Mouse (Mus musculus) activated CD4-positive, CD25-positive, alpha-beta regulatory T cell, adult 4 months (primary cell): ENCODE data around the gene Prtn3. TPM values are rescaled to one million over a fixed set of nuclear protein-coding genes. Genes with fewer than 3 reads are reported as not detected.

Experiments used
- ATAC-seq: one replicate; pipeline ENCODE4 v1.8.0; 2017
- polyA plus RNA-seq, 2 experiments: library from polyadenylated mRNA; unstranded; fragments of 100-300 nt; shearing (Covaris generic); gene quantifications; one replicate each; pipeline ENCODE4 v1.2.1; 2017

Gene Prtn3
- polyA plus RNA-seq = not detected

DNA sequence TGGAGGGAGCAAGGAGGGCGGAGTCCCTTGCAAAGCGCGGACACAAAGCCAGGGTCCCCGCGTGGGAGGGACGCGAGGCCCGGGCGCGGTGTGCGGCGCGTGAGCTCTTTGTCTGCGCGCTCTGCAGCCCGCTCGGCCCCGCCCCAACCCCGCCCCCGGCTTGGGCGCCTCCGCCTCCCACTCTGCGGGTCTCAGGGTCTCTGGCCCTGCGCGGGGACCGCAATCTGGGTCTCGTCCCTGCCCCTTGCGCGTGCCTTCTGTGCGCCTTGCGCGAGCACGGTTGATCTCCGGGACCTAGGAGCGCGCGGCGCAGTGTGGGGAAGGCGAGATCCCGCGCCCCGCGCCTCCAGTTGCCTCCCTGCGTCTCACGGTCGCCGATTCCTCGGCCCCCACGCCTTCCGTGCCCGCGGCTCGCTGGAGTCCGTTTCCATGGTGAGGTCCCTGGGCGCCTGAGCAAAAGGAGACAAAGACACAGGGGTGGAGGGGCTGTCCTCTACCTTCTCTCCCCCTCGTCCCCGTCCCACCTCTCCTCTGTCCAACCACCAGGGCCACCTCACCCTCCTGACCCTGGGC is at the start of gene Prtn3, which contains the start of gene Plppr3:
Prtn3 (plus strand) TSS at position 187 of the 573 bp plus-strand sequence.
Plppr3 (minus strand) TSS at position 345 of the 573 bp plus-strand sequence.
- ATAC-seq = no peak

DNA sequence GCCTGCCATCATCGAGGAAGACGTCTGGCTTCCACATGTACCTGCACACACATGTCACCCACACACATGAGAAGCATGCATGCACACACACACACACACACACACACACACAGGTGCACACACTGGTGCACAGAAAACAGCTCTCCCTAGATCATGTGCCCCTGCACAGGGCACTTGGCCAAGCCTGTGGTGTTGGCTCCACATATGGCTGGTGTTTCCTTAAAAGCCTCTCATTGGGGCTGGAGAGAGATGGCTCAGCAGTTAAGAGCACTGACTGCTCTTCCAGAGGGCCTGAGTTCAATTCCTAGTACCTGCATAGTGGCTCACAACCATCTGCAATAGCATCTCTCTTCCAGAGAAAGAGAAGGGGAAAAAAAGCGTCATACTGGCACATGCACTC is 42.7 kb upstream of the Prtn3 start:
- no peak for ATAC-seq

DNA sequence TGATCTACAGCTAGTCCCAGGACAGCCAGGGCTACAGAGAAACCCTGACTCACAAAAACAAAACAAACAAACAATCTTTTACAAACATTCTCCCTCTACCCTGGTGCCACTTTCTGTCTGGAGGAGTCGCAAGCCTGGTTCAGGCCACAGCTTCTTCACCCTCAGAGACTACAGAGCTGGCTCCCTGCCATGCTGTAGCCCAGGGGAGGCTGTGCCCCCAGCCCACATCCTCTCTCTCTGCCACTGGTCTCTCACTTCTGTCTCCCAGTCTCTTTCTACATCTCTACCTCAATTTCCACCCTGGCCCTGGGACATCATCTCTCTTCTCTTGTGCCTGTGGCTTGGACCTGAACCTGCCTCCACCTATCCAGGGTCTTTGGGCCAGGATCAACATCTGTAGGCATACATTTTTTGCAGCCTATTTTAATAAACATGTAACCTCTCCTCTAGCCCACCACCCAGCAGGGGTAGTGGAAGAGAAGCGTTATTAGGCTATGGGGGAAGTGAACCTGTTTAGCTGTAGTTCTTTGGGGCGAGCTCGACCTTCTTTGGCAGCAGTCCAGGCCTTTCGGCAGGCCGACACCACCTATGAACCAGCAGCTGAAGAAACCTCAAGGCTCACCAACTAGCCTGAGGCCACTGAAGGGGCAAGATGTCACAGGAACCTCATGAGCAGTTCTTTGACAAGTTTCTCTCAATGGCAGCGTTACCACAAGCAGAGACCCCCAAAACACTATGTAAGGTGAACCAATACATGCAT is 42.1 kb upstream of the Prtn3 start:
- no peak for ATAC-seq

DNA sequence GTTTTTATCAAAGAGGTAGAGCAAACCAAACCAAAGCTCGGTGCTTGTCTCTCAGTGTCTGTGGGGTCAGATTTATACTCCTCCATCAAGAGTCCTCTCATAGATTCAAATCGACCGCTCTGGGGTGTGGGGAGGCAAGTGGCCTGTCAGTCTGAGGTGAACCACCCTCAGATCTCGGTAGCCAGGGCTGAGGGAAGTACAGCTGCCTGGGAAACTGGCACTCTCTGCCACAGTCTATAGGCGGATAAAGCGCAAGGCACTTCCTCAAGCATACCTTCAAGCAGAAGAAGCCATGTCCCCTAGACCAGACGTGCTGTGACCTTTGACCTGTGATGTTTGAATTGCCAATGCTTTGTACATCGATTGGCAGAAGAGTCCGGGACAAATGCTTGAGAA is 41.5 kb upstream of the Prtn3 start:
- no peak for ATAC-seq

DNA sequence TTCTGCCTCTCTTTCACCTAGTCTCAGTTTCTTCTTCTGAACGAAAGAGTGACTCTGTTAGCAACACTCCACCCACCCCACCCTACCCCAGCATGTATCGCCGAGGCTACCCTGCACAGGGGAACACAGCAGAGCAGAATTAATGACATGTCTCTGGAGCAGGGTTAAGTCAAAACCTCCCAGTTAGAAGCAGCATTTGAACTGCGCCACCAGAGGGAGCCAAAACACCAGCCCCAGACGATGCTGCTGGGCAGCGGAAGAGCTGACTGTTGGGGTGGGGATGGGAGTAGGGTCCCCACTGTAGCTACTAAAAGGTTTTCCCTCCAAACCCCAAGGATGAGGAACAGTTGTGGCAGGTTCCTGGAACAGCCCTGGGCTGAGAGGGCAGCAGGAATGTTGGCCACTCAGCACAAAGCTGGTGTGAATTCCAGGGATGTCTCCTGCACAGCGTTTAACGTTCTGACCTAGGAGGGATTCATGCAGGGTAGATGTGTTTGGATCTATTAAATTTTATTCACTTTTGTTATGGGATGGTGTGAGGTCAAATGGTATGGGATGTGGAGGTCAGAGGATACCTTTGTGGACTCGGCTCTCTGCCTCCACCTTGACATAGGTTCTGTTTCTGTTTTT is 39.4 kb upstream of the Prtn3 start:
- peak; percentile 59 for ATAC-seq

DNA sequence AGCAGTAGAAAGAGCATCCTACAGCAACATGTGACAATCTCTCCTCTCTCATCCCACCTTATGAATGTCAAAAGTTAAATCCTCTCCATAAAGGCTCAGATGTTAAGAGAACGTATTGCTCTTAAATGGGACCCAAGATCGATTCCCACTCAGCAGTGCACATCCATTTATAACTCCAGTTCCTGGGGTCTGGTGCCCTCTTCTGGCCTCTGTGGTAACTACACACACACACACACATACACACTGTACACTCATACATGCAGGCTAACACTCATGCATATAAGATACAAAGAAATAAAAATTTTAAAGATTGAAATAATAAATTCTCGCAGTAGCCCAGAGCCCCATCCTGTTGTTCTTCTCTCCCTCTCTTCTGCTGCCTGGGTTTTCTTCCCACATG is 37.4 kb upstream of the Prtn3 start:
- no peak for ATAC-seq

DNA sequence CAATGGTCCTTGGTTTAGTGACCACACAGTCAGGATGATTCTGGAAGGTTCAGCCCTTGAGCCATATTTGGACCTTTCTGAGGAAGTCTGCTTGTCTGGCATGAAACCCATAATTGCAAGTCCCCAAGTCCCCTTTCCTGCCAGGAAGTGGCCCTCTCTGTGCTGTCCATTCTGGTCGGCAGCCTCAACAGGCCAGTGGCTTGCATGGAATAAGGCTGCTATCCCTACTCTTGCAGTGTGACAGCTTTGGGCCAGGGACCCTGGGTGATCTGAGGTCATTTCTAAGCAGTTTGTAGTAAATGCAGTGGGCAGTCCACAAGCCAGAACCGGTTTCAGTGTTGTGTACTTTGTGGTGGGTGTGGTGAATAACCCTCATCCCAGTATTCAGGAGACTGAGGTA is 36.1 kb upstream of the Prtn3 start:
- ATAC-seq = no peak

DNA sequence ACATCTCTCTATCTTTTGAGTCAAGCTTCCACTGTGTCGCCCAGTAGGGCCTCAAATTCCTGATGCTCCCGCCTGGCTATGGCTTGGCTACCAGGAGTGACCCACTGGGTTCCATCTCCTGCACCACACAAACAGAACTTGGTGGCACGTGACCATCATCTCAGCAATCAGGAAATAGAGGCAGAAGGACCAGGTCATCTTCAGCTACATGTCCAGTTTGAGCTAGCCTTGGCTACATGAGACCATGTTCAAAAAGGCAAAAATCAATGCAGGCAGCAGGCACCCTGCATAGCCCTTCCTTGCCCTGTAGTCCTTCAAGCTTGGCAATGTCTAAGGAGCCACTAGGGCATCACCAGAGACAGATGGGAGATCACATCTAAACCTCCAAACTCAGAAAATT is 34.2 kb upstream of the Prtn3 start:
- no peak for ATAC-seq

DNA sequence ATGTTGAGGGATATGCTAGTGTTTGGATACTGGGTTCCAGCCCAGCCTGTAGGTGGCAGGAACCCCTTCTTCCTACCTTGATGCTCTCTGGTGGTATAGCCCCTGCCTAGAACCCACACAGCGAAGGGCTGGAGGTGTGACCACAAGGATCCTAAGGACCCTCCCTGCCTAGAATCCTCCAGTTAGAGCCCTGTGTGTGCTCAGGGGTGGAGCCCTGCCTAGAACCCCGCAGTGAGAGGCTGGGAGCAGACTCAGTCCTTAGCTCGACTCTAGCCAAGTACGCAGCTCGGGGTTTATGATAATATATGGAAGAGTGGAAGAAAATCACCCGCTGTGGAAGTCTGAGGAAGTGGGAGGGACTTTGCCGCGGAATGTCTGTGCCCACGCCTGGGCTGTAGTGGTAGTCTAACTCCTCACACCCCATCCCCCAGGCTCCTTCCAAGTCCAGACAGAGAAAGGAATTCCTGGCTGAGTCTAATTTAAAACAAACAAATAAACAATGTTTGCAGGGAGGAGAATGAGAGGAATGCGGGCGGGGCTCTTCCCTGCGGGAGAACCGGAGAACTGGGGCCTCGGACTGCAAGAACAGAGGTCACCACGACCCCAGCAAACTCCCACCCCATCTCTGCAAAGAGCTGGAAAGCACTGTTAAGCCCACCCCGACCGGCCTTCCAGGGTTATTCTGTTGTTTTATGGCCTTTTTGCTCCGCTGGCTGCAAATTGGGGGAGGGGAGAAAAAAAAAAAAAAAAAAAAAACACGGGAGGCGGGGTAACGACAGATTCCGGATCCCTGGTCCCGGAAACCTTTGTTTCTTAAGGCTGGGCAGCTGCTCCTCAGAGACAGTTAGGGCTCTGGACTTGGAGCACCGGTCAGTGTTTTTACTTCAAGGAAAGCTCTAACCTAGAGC is 33.4 kb upstream of the Prtn3 start:
- ATAC-seq = no peak

DNA sequence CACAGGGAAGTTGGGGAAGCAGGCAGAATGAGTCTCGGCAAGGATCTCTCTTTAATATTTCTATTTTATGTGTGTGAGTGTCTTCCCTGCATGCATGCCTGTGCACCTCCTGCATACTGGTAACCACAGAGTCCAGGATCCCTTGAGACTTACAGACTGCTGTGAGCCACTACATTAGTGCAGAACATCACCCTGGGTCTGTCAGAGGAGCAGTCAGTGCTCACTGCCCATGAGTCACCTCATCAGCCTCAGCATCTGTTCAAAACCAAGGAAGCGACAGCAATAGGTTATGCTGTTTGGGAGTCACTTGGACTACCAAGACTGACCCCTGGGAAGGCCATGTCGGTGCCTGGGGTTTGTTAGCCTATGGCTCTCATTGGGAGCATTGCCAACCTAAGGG is 32.0 kb upstream of the Prtn3 start:
- ATAC-seq = no peak

DNA sequence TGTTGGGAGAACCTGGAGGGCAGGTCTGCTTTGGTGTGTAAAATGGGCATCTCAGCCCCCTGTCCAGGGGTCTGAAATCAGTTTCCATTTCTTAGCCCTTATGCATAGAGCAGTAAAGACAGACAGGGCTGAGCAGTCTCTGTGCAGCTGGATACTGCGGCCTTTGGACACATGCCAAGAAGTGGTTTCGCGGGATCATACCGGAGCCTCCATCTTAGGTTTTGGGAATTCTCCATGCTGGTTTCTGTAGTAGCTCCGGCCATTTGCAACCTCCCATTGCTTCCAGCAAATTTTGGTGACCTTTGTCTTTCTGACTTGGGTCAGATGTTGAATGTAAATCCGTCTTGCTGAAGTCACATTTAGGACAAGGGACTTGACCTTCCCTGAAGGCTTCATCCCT is 30.8 kb upstream of the Prtn3 start:
- no peak for ATAC-seq

DNA sequence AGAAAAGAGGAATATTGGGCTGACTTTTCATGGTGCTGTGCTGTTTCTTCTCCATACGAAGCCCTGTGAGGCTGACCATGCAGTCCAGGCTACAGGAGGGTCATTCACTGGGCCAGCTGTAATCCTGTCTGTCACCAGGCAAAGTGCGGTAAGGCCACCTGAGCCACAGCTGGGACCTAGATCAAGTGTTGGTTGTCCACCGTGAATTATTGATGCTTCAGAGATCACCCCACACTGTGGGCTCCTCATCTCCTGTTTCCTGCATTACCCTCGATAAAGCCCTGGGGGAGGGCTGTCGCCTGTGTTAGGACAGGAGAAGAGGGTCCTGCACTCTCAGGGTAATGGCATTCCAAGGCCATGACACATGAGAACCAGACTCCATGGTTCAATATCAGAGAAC is 27.7 kb upstream of the Prtn3 start:
- no peak for ATAC-seq

DNA sequence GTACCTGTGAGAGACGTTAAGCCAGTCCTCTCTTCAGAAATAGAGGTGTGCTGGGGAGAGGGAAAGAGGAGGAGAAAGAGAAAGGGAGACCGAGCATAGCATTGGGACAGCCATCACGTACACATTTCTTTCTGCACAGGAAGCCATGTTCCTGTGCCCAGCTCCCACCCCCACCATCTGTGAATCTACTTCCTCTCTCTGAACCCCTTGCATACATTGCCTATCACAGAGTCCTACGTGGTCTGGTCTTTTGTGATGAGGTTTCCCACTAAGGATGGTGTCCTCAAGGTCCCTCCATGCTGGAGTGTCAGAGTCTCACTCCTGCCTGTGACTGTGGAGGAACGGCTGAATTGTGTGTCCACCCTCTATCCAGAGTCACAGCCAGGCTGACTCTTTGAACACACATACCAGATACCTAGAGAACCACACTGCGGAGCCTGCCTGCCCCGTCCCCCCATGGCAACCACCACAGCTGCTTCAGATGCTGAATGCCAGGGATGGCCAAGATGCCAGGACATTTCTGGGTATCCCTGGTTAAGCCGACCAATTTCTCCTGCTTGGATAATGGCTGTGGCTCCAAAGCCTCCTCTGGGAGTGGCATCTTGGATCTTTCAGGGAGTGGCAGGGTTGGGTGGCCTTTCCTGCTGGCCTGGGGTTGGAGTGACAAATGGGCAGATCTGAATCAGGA is 24.2 kb upstream of the Prtn3 start:
- ATAC-seq = no peak

DNA sequence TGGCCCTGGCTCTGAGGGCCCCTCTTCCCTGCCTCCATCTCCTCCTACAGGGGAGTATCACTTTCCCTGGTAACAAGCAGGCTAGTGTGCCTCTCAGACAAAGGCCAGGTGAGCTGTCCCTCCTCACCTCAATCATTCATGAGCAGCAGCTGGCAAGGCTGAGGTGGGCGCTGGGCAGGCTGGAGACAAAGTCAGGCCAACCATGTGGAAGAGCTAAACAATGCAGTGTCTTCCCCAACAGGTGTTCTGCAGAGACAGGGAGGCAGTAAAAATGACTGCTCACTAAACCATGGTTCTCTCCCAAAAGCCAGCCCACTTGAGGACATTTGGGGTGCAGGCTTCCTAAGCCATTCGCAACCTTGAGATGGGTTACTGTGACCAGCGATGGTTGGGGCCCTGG is 22.6 kb upstream of the Prtn3 start:
- no peak for ATAC-seq

DNA sequence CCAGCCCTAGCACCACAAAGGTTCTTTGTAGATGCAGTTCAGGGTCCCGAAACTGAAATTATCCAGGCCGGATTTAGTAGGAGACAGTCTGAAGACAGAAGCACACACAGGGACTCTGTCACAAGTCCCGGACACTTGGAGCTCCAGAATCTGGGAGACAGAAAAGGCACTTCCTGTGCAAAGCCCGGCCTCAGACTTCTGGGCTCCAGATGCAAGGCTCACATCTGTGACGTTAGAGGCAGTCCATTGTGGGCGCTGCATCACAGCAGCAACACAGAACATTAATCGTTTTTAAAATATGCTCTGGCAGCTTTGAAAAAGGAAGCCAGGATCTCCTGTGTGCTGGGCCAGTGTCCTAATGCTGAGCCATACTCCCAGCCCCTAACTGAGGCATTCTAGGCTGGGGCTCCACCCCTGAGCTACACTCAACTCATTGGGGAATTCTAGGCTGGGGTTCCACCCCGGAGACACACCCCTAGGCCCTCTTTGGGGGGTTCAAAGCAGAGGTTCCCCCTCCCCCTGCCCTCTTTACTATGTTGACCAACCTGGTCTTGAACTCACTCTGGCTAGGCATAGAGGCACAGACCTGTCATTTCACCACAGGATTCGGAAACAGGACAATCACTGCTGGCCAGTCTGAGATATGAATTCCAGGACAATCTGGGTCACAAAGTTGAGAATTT is 22.0 kb upstream of the Prtn3 start:
- no peak for ATAC-seq

DNA sequence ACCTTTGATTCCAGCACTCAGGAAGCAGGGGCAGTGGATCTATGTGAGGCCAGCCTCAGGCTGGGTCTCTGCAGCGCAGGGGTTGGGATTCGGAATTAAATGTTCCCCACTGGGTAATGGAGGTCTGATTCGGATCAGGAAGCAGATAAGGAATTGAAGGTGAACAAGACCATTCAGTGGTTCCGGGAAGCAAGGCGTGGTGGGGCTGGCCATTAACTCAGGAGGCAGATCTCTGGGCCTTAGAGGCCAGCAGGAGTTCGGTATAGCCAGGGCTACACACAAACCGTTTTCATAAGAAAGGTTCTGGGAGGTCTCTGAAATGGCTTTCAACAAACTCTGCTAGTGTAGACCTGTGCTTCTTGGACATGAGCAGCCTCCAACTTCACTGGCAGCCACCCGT is 21.4 kb upstream of the Prtn3 start:
- ATAC-seq = no peak

DNA sequence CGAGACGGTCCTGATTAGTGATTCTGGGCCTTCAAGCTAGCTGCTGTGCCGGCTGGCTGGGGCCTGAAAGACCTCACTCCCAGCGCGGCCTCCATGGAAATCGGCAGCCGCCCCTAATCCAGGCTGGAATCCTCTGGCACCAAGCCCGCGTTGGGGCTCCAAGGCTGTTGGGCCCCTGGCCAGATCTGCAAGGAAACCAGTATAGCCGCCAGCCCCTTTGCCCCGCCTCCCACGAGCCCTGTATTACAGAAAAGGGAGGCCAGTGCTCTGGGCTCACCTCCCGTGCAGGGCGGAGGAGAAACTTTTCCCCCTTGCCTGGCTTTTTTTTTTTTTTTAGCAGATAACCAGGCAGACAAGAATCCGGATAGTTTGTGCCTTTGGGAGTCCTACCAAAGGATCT is 20.9 kb upstream of the Prtn3 start:
- ATAC-seq = no peak

DNA sequence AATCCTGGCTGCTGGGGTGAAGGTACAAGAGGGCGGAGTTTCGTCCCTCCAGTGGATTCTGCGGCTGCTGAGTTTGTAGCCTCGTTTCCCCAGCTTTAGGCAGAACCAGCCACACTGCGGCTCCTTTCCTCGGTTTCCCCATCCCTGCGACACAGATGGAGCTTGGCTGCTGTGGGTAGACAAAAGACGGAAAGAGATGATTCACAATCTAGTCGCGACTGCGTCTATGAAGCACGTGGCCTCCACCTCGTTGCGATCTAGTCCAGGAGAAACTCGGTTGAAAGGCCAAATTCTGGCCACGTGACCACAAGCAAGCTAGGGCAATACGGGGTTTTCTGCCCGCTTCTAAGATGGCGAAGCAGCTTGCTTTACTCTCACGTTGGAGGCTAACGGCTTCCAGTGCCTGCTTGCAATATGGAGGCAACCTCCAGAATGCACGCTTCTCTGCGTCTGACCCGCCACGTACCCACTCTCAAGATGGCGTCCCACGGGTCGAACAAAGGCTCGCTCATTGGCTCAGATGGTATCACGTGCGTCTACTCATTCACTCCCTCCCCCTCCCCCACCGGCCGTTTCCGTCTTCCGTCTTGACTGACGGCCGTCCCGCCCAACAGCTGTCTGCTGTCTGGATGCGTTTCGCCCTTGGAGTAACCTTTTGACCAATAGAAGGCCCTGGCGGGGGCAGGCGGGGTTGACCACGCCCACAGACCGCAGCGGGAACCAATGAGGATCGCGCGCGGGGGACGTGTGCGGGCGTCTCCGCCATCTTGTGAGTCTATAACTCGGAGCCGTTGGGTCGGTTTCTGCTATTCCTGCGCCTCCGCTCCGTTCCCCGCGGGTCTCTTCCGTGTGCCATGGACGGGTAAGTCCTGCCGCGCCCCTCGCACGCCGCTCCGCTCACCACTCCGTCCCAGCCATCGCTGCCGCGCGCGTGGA is 20.1 kb upstream of the Prtn3 start, which contains the start of gene Ptbp1:
Ptbp1 (plus strand) TSS at position 568 of the 936 bp plus-strand sequence.
- ATAC-seq = peak; percentile 80

DNA sequence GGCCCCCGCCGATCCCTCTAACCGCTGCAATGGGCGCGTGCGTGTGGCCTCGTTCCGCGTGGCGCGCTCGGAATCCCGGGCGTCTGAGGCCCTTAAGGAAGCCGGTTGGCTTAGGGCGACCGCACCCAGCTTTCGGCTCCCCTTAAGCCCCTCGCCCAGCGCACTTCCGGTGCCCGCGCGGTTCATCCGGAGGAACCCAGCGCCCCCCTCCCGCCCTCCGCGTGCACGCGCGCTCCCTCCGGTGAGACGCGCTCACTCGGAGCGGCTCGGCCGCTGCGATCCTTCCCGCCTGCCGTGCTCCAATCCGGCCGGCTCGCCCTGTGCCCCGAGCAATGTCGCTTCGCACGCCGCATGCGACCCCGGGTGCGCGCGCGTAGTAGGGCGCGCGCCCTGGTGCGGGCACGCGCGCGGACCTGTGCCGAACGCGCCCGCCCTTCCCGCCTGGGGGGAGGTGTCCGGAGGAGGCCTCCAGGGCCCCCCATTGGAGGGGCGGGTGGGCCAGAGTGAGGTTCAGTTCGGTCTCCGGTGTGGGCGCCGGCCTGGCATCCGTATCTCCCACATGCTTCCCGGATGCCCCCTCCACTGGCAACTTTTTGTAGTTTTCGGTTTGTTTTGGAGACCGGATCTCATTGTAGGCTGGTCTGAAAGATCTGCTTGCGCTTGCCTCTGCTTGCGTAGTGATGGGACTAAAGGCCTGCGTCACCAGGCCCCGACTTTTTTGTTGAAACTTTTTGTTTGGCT is 19.3 kb upstream of the Prtn3 start:
- peak; percentile 25 for ATAC-seq
